16 mouse cellular contexts compared by ENCODE assay signal in the genomic region with DNA sequence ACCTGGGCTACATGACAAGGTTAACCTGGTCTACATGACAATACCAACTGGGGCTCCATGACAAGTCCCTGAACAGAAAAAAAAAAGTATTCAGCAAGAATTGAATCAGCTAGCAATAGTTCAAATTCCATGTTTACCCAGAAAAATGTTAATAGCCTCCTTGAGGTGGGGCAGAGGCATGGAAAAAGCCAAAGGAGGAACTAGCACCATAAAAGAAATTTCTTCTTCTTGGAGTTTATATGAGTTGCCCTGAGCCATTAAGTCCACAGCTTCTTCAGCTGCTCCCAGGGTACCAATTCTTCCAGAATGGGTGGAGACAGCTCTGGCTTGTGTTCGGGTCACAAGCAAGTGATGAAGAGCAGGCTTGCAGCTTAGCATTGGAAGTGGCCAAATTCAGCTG. TPM values are rescaled to one million over a fixed set of nuclear protein-coding genes. Genes with fewer than 3 reads are reported as not detected.
"Had no signal": no experiment of that assay in that cellular context is flagged by ENCODE, and none has a peak within 500 bp of the region (broad histone marks: within the 10 kb centered on the region; RNA-seq: fewer than 3 reads in every experiment).

No protein-coding gene starts in this region.

- H3K4me1 ChIP-seq: megakaryocyte, embryonic 14.5 days; midbrain, embryonic 13.5 days; midbrain, embryonic 15.5 days; neural tube, embryonic 12.5 days had no signal

- H3K9me3 ChIP-seq: midbrain, embryonic 13.5 days; midbrain, embryonic 15.5 days; neural tube, embryonic 12.5 days had no signal

- H3K36me3 ChIP-seq: midbrain, embryonic 13.5 days; midbrain, embryonic 15.5 days; neural tube, embryonic 12.5 days had no signal

- H3K4me3 ChIP-seq: megakaryocyte, embryonic 14.5 days; midbrain, embryonic 13.5 days; midbrain, embryonic 15.5 days; neural tube, embryonic 12.5 days had no signal

- H3K27me3 ChIP-seq: megakaryocyte, embryonic 14.5 days; midbrain, embryonic 13.5 days; midbrain, embryonic 15.5 days; neural tube, embryonic 12.5 days had no signal

- DNase-seq: lung, adult 18-20 months; lung, embryonic 14.5 days; lung, postnatal 10 days; right cerebral cortex, postnatal 14 days; thymus, adult 18-20 months; thymus, postnatal 14 days; thymus, postnatal 36 days had no signal

- H3K9ac ChIP-seq: lung, embryonic 14.5 days; midbrain, embryonic 13.5 days; midbrain, embryonic 15.5 days; neural tube, embryonic 12.5 days had no signal

- H3K27ac ChIP-seq: macrophage; midbrain, embryonic 13.5 days; midbrain, embryonic 15.5 days; neural tube, embryonic 12.5 days had no signal

- H3K4me2 ChIP-seq: lung, embryonic 14.5 days; midbrain, embryonic 11.5 days; midbrain, embryonic 13.5 days; midbrain, embryonic 15.5 days; neural tube, embryonic 12.5 days had no signal

- ATAC-seq: midbrain, embryonic 13.5 days; midbrain, embryonic 15.5 days had no signal

RNA-seq across cellular contexts. Expression of gene Tshz2, which starts 20.5 kb away (rescaled TPM):
- total RNA-seq: megakaryocyte progenitor cell, adult 5-6 weeks; monocyte, adult 5-6 weeks; neutrophil, adult 5-6 weeks had no signal
- polyA plus RNA-seq: macrophage had no signal
